Mouse (Mus musculus) heart, postnatal 10 days (tissue): ENCODE data around the gene E130218I03Rik. TPM values are rescaled to one million over a fixed set of nuclear protein-coding genes. Genes with fewer than 3 reads are reported as not detected.
"Not testable (repeated sequence)": the region's sequence is repeated elsewhere in the genome, so short reads cannot be mapped to it uniquely, and the experiment has no call there.

Source experiments
- DNase-seq, 2 experiments: peaks; one replicate each; pipeline ENCODE4 v3.0.0; 2021
- intact Hi-C: fragments of 180-260 bp; cut with DNase I; formaldehyde crosslinking; loops from one replicate; pipeline ENCODE4 v1.15.1; 2025
- total RNA-seq, 2 experiments: library from RNA; stranded (reverse); gene quantifications; 2 replicates each; pipeline ENCODE4 v1.2.3; 2021

Gene E130218I03Rik
- total RNA-seq, 2 experiments from 2014 or later: not detected

DNA sequence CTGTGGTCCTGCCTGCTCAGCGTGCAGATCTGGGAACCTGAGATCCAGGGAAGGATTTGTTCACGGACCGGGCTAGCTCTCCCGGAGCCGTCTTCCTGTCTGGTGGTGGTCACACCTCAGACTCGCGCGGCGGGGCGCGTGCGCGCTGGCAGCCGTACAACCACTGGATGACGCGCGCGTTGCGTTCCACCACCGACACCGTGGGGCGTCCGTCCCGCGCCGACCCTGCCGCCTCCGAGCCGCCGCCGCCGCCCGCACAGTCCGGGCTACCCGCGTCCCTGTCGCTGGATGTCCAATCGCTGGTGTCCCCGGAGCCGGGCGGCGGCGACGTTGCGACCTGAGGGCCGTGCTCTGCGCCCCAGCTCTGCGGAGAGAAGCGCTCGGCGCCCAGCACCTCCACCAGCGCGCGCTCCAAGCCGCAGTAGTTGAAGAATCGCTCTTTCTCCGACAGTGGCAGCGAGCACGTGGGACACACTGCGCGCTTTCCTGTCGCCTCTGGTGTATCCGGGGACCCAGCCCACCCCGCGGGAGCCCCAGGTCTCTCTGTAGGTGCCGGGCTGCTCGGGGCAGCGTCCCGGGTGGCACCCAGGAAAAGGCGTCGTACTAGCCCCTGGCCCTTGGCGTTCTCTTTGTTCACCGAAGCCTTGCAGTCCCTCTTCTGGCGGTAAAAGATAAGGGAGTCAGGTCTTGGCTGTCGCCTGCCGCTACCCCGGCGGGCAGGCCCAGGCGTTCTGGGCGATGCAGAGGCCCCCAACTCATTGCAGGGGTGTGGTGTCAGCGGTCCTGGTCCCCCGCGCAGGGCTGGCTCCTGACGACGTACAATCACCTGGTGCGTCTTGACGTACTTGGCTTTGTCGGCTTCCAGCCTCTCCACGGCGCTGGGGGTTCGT, 8.0 kb downstream of the E130218I03Rik start:
- intact Hi-C loops: no loop called here
- DNase-seq: peak in 1 of 2 experiments; percentile 55

DNA sequence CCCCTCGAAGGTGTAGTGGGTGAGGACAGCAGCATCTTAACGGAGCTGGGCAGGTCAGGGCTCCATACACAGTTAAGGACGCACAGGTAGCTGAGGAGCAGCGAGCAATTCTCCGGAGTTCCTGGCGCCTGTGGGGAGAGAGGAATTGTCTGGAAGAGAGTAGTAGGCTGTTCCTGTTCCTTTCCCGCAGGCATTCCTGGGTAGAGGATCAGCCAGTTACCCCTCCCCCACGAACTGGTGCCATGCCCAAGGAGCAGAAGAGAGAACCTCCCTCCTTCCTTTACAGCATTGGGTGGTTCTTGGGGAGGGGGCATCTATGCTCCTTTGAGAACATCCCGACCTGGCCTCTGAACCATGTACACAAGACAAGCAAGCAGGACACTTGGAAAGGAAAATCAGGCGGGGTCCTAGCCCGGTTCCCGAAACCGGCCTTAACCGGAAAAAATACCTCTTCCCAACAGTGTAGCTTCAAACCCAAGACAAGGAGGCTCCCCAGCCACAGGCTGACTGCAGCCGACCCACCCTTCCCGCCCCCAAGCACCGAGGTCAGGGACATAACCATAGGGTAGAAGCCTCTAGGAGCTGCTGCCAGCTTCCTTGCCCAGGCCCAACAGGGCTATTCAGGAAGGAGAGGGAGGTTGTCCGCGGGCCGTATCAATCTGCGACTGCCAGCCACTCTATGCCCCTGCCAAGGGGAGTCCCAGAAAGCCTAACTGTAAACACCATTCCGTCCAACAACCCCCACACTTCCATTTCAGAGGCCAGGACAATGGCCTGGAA, 8.9 kb downstream of the E130218I03Rik start:
- no peak for DNase-seq
- intact Hi-C loops: no loop called here

DNA sequence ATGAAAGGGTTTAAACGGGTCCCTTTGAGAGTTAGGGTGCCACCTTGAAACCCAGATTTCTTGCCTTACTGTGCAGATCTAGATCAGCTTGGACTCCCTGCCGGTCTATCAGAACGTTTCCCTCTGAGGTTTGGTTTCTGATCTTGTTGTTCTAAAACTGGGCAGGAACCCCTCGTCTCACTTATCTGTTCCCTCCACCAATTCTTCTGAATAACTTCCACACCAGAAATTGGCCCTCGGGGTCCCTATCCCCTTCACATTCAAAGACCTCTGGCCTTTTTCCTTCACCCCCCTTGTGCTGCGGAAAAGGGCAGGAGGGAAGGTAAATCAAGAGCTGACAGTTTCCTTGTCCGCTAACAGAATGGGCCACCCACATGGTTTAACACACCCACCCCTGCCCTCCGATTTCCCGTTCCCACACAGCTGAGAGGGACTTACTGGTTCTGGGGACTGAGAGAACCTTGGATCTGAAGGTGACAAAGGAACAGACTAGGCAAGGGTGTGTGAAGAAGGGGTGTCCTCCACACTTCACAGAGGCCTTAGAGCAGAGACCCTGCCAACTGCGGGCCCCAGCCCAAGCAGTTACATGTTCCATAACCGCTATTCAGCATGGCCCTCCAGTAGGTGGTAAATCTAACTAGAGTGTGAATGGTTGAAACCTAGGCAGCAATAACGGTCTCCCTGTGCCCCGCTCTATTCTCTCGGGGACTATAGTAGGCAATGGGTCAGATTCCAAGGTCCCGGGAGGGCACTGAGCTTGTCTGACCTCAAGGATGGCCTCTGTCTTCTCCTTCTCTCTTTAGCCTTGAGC, 9.7 kb downstream of the E130218I03Rik start:
- no peak for DNase-seq
- intact Hi-C loops: no loop called here

DNA sequence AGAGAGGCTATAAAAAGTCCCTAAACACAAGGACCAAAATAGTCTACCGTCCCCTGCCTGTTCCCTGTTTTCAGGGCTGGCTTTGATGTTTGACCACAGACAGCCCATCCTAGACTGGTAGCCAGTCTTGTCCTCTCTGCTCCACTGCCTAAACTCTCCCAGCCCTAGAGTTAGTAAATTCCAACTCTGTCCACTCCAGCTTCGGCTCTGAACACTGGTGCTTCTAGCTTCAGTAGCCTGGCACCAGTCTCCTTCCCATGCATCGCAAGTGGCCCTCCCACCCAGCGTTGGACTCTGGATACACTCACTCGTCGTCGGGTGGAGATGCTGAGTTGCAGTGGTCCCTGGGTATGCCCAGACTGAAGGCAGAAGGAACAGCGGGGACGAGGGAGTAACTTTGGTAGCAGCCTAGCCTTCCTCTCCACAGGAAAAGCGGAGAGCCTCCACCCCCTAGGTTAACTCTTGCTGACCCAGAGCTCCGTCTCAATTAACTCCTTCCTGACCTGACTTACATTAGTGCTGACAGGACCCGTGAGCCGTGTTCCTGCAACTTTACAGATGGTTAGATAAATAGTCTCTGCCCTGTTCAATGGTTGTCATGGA, 10.4 kb downstream of the E130218I03Rik start, which contains the start of gene Grrp1:
TSS of gene Grrp1 (minus strand) at position 385 of the 603 bp plus-strand sequence.
- DNase-seq: peak in 1 of 2 experiments; percentile 56
- intact Hi-C loops: no loop called here

DNA sequence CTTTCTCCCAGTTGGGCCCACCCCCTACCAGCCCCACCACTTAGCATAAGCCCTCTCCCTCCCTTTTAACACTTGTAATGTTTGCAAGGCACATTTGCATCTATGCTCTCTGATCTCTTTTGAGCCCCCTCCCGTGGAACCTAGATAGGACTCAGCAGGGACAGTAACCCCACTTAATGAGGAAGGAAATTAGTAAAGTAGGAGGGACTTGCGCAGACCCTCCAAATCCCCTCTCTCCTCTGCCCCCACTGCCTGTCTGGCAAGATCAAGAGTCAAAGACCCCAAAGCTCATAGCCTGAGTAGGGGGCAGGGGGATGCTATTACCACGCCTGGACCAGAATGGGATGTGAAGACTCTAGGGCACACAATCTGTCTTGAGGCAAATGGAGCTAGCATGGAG, 11.4 kb downstream of the E130218I03Rik start:
- intact Hi-C loops: no loop called here
- DNase-seq: no peak

DNA sequence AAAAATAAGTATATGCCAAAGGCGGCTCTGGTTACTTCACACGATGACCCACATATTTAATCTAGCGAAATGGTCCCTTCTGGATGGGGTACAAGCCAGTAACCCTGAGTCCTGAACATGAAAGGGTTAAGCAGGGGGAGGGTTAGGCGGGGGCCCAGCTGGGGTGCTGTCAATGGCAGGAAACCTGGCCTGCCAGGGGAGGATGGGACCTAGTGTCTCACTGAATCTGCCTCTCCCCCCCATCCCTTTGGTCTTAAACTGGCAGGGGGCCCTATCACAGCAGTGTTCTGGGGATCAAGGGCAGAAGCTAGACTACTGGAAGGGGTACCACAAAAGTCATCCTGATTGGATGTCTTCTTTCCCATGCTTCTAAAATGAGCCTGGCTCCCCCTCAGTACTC, 12.4 kb downstream of the E130218I03Rik start:
- DNase-seq: no peak
- intact Hi-C loops: no loop called here

DNA sequence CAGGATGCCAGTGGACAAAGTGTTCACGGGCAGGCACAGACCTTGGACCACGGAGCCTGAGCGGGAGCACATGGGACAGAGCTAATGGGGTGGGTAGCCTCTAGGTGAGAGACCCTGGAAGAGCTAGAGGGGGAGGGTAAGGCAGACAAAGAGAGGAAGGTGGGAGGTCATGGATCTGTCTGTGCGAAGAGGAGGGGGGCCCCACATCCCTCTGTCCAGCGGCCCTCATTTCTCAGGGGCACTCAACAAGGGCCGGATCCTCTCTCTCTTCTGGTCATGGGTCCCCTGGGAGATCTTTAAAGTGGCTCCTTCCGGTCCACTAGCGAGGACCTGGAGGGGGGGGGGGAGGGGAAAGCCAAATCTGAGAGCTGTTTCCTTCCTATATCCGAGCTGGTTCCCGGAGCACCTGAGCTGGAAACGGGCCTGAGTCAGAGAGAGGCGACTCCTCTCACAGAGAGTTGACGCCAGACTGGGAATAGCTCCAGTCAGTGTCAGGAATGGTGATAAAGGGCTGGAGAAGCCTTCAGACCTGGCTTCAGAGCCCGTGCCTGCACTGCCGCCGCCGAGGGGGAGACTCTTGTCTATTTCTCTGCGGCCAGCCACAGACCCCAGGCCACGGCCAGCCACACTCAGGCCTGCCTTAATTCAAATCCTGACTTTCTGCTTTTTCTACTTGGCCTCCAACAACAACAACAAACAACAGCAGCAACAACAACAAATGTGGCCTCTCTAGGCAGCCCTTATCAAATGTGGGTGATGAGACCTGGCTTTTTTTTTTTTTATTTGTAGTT, 13.1 kb downstream of the E130218I03Rik start:
- peak in 1 of 2 experiments; percentile 61 for DNase-seq
- intact Hi-C loops: no loop called here

DNA sequence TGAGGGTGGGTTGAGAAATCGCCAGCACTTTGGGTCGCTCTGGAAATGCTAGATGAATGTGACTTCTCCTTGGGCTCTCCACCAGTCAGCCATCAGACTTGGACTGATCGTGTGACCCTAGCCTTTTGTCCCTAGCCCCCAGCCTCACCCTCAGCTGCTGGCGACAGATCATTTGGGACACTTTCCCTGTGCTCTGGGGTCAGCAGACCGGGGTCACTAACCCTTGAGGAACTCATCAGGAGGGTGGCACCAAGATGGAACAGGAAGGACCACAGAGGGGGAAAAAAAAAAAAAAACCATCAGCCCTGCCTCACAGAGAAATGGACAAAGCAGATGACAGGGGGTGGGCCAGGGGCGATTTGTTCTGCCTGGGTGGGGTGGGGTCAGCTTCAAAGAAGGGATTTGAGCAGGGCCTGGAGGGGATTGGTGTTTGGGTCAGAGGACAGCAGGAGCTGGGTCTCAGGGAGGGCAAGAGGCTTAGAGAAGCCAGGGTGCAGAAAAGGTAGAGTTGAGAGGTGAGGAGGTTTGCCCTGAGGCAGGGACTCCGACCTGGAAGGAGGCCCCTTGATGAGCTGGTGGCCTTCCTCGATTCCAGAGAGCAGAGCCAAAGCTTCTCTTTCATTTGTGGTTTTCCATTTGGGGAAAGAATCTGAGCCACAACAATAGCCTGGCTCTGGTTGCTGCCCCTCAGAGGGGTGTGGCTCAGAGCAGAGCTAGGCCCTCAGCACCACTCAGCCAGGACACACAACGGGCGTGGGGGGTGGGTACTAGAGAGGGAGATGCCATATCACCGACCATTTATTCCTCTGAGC, 13.9 kb downstream of the E130218I03Rik start:
- DNase-seq: no peak
- intact Hi-C loops: no loop called here

DNA sequence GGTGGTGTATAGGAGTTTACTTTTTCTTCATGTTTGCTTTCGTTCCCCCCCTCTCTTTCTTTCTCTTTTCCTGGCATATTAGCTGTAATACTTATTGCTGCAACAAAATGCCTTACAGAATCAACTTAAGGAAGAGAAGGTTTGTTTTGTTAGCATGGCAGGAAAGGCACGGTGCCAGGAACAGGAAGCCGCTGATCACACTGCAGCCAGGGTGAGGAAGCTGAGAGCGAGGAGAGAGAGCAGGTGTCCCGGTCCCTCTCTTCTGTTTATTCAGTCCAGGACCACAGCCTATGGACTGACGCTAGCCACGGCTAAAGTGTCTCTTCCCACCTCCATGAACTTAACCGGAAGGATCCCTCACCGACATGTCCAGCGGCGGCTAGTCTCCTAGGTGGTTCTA, 14.9 kb downstream of the E130218I03Rik start:
- intact Hi-C loops: no loop called here

DNA sequence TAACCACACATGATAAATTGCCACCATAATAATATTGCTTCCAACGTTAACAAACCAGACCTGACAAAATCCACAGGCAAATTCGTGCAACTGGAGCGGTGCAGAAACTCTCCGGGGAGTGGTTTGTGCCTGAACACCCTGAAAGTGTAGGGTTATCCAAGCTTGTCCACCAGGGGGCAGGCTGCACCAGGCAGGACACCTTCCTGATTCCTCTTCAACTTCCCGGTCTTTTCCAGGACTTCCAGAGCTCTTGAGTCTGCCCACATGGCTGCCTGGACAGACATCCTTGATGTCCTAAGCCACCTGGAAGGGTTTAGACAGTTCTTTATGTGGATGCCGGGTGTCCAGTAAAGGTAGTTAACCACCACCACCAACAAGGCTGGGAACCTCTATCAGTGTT, 19.7 kb downstream of the E130218I03Rik start:
- intact Hi-C loops: loop anchor here (5.0 to 10.0 kb wide), 2 partner anchors 124 to 202 kb away; partner anchors contain the start of gene Stmn1
- DNase-seq: peak; percentile 65 to 82

More for the DNA sequence above, 14.9 kb downstream of the E130218I03Rik start:
- DNase-seq: no peak

DNA sequence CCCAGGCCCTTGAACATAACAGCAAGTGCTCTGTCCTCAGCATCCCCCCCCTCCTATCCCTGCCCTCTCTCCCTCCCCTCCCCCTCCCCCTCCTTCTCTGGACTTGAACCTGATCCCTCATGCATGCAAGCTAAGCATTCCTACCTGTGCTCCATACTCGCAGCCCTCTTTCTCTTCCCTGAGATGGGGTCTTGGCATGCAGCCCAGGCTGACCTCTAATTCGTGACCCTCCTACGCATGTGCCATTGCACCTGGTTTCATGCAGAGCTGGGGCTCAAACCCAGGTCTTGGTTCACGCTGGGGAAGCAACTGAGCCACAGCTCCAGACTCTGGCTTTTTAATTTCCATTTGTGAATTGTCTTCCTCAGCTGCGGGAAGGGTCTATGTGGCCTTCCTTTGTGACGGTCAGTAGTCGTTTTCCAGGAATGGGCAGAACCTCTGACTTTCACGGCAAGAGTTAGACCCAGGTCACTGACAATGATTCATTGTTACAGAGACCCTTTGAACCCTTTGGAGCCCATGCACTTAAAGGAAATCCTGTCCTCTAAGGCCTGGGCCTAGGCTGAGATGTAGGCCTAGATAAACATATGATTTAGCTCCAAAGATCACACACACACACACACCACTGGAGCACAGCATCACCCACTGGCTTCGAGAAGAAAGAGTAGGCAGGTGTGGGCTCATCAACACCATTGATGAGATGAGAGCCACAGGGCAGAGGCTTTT, 22.6 kb downstream of the E130218I03Rik start:
- intact Hi-C loops: loop anchor here (5.0 to 10.0 kb wide), 2 partner anchors 79 to 199 kb away; partner anchors contain the start of genes Cep85 and Stmn1
- DNase-seq: no peak

DNA sequence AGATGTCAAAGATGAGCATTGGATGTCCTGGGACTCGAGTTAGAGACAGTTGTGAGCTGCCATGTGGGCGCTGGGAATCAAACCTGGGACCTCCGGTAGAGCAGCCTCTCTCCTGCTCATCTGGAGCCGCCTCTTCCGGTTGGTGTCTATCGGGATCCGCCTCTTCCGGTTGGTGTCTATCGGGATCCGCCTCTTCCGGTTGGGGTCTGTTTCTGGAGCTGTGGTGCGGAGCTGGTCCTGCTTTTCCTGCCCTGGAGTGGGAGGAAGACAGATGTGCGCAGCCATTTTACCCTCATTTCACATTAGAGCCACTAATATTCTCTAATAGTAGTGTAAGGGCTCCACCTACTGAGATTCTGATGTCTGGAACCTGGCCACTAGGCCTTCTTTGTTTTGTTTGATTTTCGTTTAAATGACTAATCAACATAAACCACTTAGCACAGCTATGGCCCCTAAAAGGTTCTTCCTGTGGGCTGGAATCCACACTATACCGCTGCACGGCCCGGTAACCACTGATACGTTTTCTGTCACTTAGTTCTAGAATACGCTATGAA, 24.7 kb downstream of the E130218I03Rik start:
- peak in 1 of 2 experiments; percentile 35 for DNase-seq
- intact Hi-C loops: loop anchor here (1.0 to 10.0 kb wide), 4 partner anchors 19 to 197 kb away; partner anchors contain the start of genes Cep85, Pdik1l and Stmn1

DNA sequence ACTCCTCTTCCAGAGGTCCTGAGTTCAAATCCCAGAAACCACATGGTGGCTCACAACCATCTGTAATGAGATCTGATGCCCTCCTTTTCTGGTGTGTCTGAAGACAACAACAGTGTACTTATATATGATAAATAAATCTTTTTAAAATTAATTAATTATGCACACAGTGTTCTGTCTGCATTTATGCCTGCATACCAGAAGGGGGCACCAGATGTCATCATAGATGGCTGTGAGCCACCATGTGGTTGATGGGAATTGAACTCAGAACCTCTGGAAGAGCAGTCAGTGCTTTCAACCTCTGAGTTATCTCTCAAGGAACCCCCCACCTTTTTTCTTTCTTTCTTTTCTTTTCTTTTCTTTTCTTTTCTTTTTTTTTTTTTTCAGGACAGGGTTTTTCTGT, 26.2 kb downstream of the E130218I03Rik start:
- intact Hi-C loops: loop anchor here (2.0 to 10.0 kb wide), 4 partner anchors 17 to 195 kb away; partner anchors contain the start of genes Cep85, Pdik1l and Stmn1
- not testable (repeated sequence) for DNase-seq

DNA sequence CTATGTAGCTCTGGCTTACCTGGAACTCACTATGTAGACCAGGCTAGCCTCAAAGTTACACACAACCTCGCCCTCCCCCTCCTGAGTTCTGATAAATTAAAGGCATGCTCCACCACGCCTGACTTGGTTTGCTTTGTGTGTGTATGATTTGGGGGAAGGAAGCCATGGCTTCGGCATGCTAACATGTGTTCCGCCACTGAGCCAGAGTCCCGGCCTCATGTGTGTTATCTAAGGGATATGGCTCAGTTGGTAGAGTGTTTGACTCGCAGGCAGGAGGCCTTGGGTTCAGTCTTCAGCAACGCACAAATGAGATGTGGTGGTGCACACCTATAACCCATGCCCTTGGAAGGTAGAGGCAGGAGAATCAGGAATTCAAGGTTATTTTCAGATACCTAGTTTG, 28.5 kb downstream of the E130218I03Rik start:
- no peak for DNase-seq
- intact Hi-C loops: loop anchor here (5.0 kb wide), 1 partner anchor 85 kb away; no protein-coding TSS in a partner anchor

DNA sequence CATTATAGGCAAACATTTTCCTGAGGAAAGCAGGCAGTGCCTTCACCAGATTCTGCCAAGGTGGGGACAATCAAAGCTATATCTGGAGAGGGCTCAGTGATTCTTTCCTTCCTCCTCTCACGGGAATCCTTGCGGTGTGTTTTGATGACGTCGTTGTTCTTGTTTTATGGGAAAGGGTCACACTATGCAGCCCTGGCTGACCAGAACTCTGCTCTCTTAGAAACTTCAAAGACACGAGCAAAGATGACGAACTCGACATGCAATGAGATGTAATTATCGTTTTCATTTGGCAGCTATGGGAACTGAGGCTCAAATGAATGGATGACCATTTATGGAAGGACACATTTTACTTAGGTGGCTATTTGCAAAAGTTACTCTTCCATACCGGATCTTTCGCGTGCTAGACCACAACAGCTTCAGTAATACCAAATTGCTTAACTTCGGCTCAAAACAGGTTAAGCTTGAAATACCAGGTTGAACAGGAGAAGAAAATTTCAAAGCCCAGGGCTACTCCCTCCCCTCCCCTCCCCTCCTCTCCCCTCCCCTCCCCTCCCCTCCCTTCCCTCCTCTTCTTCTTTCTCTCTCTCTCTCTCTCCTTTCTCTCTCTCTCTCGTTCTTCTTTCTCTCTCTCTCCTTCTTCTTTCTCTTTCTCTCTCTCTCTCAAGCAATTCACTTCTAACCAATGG, 29.4 kb downstream of the E130218I03Rik start:
- intact Hi-C loops: loop anchor here (5.0 kb wide), 1 partner anchor 84 kb away; no protein-coding TSS in a partner anchor
- DNase-seq: no peak
